30 mouse cellular contexts compared by ENCODE assay signal in the genomic region with DNA sequence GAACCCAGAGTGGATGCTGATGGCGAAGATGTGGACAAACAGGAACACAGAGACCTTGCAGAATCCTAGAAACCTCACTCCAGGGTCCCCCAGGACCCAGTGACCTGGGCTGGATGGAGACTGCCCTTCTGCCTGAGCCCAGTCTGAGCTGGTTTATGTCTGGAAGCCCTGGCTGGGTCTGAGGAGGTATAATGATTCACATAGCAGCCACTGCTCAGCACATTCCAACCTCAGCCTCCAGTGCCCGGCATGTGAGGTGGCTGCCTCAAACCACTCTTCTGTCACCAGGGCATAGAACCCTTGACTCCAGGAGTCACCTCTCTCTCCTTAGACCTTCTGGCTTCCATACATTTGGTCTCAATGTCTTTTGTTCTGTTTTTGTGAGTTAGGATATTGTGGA. TPM values are rescaled to one million over a fixed set of nuclear protein-coding genes. Genes with fewer than 3 reads are reported as not detected.
DNase-seq lines count a peak whose midpoint lies in the region; ATAC-seq and TF ChIP-seq lines count a peak whose summit lies in the region.
"Had no signal": no experiment of that assay in that cellular context is flagged by ENCODE, and none has a peak within 500 bp of the region (broad histone marks: within the 10 kb centered on the region; RNA-seq: fewer than 3 reads in every experiment).

No protein-coding gene starts in this region.

- TF ChIP-seq EP300 in heart, postnatal 0 days (IDR thresholded peaks at IDR 0.05; ENCODE audit: low read depth): no peak

- TF ChIP-seq POLR2A in kidney, adult 2 months (IDR thresholded peaks at IDR 0.05; ENCODE audit: low read depth, low read length): peak; percentile 9

- peaks cover 23% of the 10 kb centered on the region for H3K4me1 ChIP-seq in heart, postnatal 0 days (ENCODE audit: control insufficient read depth, insufficient read depth)
- peaks cover 59% of the 10 kb centered on the region for H3K4me1 ChIP-seq in heart, embryonic 11.5 days (ENCODE audit: control insufficient read depth, insufficient read depth, low read length)
- H3K4me1 ChIP-seq in kidney, adult 2 months (ENCODE audit: control insufficient read depth, insufficient read depth, low read length): peaks cover 26% of the 10 kb centered on the region; the same call in 1 of the 2 replicates
- H3K4me1 ChIP-seq in kidney, postnatal 0 days (replicated peaks; ENCODE audit: insufficient read depth, low read length): peaks cover 44% of the 10 kb centered on the region
- peaks cover 96% of the 10 kb centered on the region for H3K4me1 ChIP-seq in limb, embryonic 10.5 days

- H3K9ac ChIP-seq in heart, postnatal 0 days (replicated peaks; ENCODE audit: low read depth, low read length): no peak overlapping the region
- no peak overlapping the region for H3K9ac ChIP-seq in heart, embryonic 11.5 days (ENCODE audit: low read depth, low read length)
- H3K9ac ChIP-seq in kidney, postnatal 0 days (ENCODE audit: low read depth, low read length): peak overlapping the region; percentile 27; the same call in 1 of the 2 replicates
- H3K9ac ChIP-seq: embryonic facial prominence, embryonic 15.5 days; forebrain, embryonic 15.5 days; heart, embryonic 13.5 days; hindbrain, embryonic 12.5 days; liver, embryonic 14.5 days; lung, embryonic 15.5 days; stomach, embryonic 15.5 days had no signal

- no peaks in the 10 kb centered on the region for H3K9me3 ChIP-seq in heart, postnatal 0 days (replicated peaks; ENCODE audit: control insufficient read depth, low read length)
- no peaks in the 10 kb centered on the region for H3K9me3 ChIP-seq in heart, embryonic 11.5 days (replicated peaks; ENCODE audit: control insufficient read depth, low read length)
- no peaks in the 10 kb centered on the region for H3K9me3 ChIP-seq in kidney, postnatal 0 days (replicated peaks; ENCODE audit: low read length)
- no peaks in the 10 kb centered on the region for H3K9me3 ChIP-seq in limb, embryonic 10.5 days (replicated peaks)
- H3K9me3 ChIP-seq: embryonic facial prominence, embryonic 15.5 days; forebrain, embryonic 15.5 days; heart, embryonic 13.5 days; hindbrain, embryonic 12.5 days; lung, embryonic 15.5 days; stomach, embryonic 15.5 days had no signal

- H3K27ac ChIP-seq in heart, postnatal 0 days (ENCODE audit: low read depth): no peak overlapping the region
- no peak overlapping the region for H3K27ac ChIP-seq in heart, embryonic 11.5 days (ENCODE audit: low read depth, low read length)
- H3K27ac ChIP-seq in kidney, adult 2 months (ENCODE audit: insufficient read depth, low read depth, low read length): peak overlapping the region; percentile 93
- H3K27ac ChIP-seq in kidney, postnatal 0 days: peak overlapping the region; percentile 90
- H3K27ac ChIP-seq in limb, embryonic 10.5 days: peak overlapping the region; percentile 32; the same call in 1 of the 2 replicates
- H3K27ac ChIP-seq: embryonic facial prominence, embryonic 15.5 days; forebrain, embryonic 15.5 days; heart, embryonic 13.5 days; hindbrain, embryonic 12.5 days; liver, embryonic 14.5 days; lung, embryonic 15.5 days; macrophage; stomach, embryonic 15.5 days had no signal

- TF ChIP-seq CTCF in heart, postnatal 0 days (IDR thresholded peaks at IDR 0.05; ENCODE audit: low read depth): no peak
- TF ChIP-seq CTCF in kidney, adult 2 months (conservative IDR thresholded peaks at IDR 0.05; ENCODE audit: insufficient read depth, insufficient read length, low read depth, low read length): no peak
- TF ChIP-seq CTCF in kidney, postnatal 0 days (IDR thresholded peaks at IDR 0.05; ENCODE audit: low read depth): no peak

- no peak overlapping the region for H3K4me2 ChIP-seq in heart, postnatal 0 days (ENCODE audit: low read depth, low read length)
- no peak overlapping the region for H3K4me2 ChIP-seq in heart, embryonic 11.5 days
- H3K4me2 ChIP-seq in kidney, postnatal 0 days (ENCODE audit: low read length): no peak overlapping the region
- H3K4me2 ChIP-seq: embryonic facial prominence, embryonic 15.5 days; forebrain, embryonic 15.5 days; heart, embryonic 13.5 days; hindbrain, embryonic 12.5 days; lung, embryonic 15.5 days; stomach, embryonic 15.5 days had no signal

- no peak for ATAC-seq in heart, postnatal 0 days (ENCODE audit: insufficient read depth, low read depth)
- no peak for ATAC-seq in heart, embryonic 11.5 days (replicated peaks; ENCODE audit: insufficient number of reproducible peaks, low FRiP score, low TSS enrichment)
- peak; percentile 70 for ATAC-seq in kidney, postnatal 0 days (replicated peaks; ENCODE audit: low FRiP score, low read depth)
- no peak for ATAC-seq in CD4-positive, CD25-positive, alpha-beta regulatory T cell, adult 4 months
- ATAC-seq: forebrain, embryonic 15.5 days; intestine, postnatal 0 days had no signal

- 76% methylated on average over 2 of the region's 2 CpGs for WGBS in heart, postnatal 0 days
- WGBS in heart, embryonic 11.5 days (ENCODE audit: insufficient replicate concordance): 57% methylated on average over 2 of the region's 2 CpGs
- WGBS in kidney, adult 2 months: 39% methylated on average over 2 of the region's 2 CpGs
- WGBS in kidney, postnatal 0 days: 58% methylated on average over 2 of the region's 2 CpGs
- 77% methylated on average over 2 of the region's 2 CpGs for WGBS in limb, embryonic 10.5 days

- peaks cover 15% of the 10 kb centered on the region; the same call in 1 of the 2 replicates for H3K27me3 ChIP-seq in heart, postnatal 0 days (ENCODE audit: control insufficient read depth, insufficient read depth, low read length)
- peaks cover 5% of the 10 kb centered on the region; the same call in 1 of the 2 replicates for H3K27me3 ChIP-seq in heart, embryonic 11.5 days (ENCODE audit: control insufficient read depth, insufficient read depth, low read length)
- H3K27me3 ChIP-seq in kidney, adult 2 months (replicated peaks; ENCODE audit: control insufficient read depth, insufficient read depth, low read length): no peaks in the 10 kb centered on the region
- no peaks in the 10 kb centered on the region for H3K27me3 ChIP-seq in kidney, postnatal 0 days (ENCODE audit: insufficient read depth, low read length)
- peaks cover 71% of the 10 kb centered on the region for H3K27me3 ChIP-seq in limb, embryonic 10.5 days (ENCODE audit: low read depth, poor library complexity, severe bottlenecking)

- no peaks in the 10 kb centered on the region for H3K36me3 ChIP-seq in heart, postnatal 0 days (replicated peaks; ENCODE audit: control insufficient read depth, insufficient read depth, low read length)
- no peaks in the 10 kb centered on the region for H3K36me3 ChIP-seq in heart, embryonic 11.5 days (ENCODE audit: control insufficient read depth, insufficient read depth, low read length)
- no peaks in the 10 kb centered on the region for H3K36me3 ChIP-seq in kidney, adult 2 months (ENCODE audit: control insufficient read depth, insufficient read depth, low read length)
- H3K36me3 ChIP-seq in kidney, postnatal 0 days (ENCODE audit: insufficient read depth, low read length): no peaks in the 10 kb centered on the region
- H3K36me3 ChIP-seq in limb, embryonic 10.5 days: no peaks in the 10 kb centered on the region
- H3K36me3 ChIP-seq: embryonic facial prominence, embryonic 15.5 days; forebrain, embryonic 15.5 days; heart, embryonic 13.5 days; hindbrain, embryonic 12.5 days; lung, embryonic 15.5 days; stomach, embryonic 15.5 days had no signal

- H3K4me3 ChIP-seq in heart, postnatal 0 days (ENCODE audit: low read depth, low read length): no peak overlapping the region
- H3K4me3 ChIP-seq in heart, embryonic 11.5 days (ENCODE audit: low read depth, low read length): no peak overlapping the region
- H3K4me3 ChIP-seq in kidney, adult 2 months (ENCODE audit: insufficient read depth, low read depth, low read length): no peak overlapping the region
- no peak overlapping the region for H3K4me3 ChIP-seq in kidney, postnatal 0 days (replicated peaks; ENCODE audit: low read depth, low read length)
- no peak overlapping the region for H3K4me3 ChIP-seq in limb, embryonic 10.5 days
- H3K4me3 ChIP-seq: embryonic facial prominence, embryonic 15.5 days; forebrain, embryonic 15.5 days; heart, embryonic 13.5 days; hindbrain, embryonic 12.5 days; lung, embryonic 15.5 days; stomach, embryonic 15.5 days had no signal

- DNase-seq in heart, postnatal 0 days (ENCODE audit: low spot score): peak; percentile 4
- DNase-seq in kidney, adult 2 months: peak; percentile 91
- DNase-seq in kidney, postnatal 0 days (ENCODE audit: low spot score): no peak
- DNase-seq in limb, embryonic 10.5 days (ENCODE audit: low spot score): no peak
- no peak for DNase-seq in urinary bladder, adult 18-20 months (ENCODE audit: low spot score in 2 of 2)
- no peak for DNase-seq in cerebellum, postnatal 25 days
- DNase-seq: cerebellum, adult 18-20 months; cerebellum, postnatal 14 days; gastrocnemius, postnatal 10 days; right cerebral cortex, adult 18-20 months; thymus, postnatal 25 days had no signal

RNA-seq across cellular contexts. Expression of a gene that starts 1.5 kb away (rescaled TPM):
- 34.2 and 41.8 TPM in 2 replicates for total RNA-seq in heart, postnatal 0 days (2014; rRNA removed; ENCODE audit: low replicate concordance)
- polyA plus RNA-seq in heart, postnatal 0 days (2015; fragmentation: Nextera tagmentation; extraction: Ambion mirVana): 11.4 and 12.0 TPM in 2 replicates
- polyA plus RNA-seq in heart, embryonic 11.5 days (2014; fragmentation: Nextera tagmentation; extraction: Ambion mirVana): 24.3 and 27.8 TPM in 2 replicates
- polyA plus RNA-seq in kidney, adult 2 months (2012; rRNA removed): 740 and 847 TPM in 2 replicates
- 179 and 192 TPM in 2 replicates for polyA plus RNA-seq in kidney, postnatal 0 days (2015; fragmentation: Nextera tagmentation; extraction: Ambion mirVana)
- polyA plus RNA-seq in limb, embryonic 10.5 days (2016; fragmentation: Nextera tagmentation; extraction: Ambion mirVana): 36.3 and 49.2 TPM in 2 replicates
- polyA plus RNA-seq in CD4-positive, CD25-positive, alpha-beta regulatory T cell, adult 4 months (2017; shearing (Covaris generic)): not detected

RNA-seq across cellular contexts. Expression of a gene that starts 6.8 kb away (rescaled TPM):
- 7,206 and 8,752 TPM in 2 replicates for total RNA-seq in heart, postnatal 0 days (2014; rRNA removed; ENCODE audit: low replicate concordance)
- polyA plus RNA-seq in heart, postnatal 0 days (2015; fragmentation: Nextera tagmentation; extraction: Ambion mirVana): 7,883 and 7,975 TPM in 2 replicates
- 3,236 and 3,494 TPM in 2 replicates for polyA plus RNA-seq in heart, embryonic 11.5 days (2014; fragmentation: Nextera tagmentation; extraction: Ambion mirVana)
- 1.6 and 11.5 TPM in 2 replicates for polyA plus RNA-seq in kidney, adult 2 months (2012; rRNA removed)
- 1.1 and 1.5 TPM in 2 replicates for polyA plus RNA-seq in kidney, postnatal 0 days (2015; fragmentation: Nextera tagmentation; extraction: Ambion mirVana)
- 1.7 and 3.5 TPM in 2 replicates for polyA plus RNA-seq in limb, embryonic 10.5 days (2016; fragmentation: Nextera tagmentation; extraction: Ambion mirVana)
- not detected for polyA plus RNA-seq in CD4-positive, CD25-positive, alpha-beta regulatory T cell, adult 4 months (2017; shearing (Covaris generic))
- total RNA-seq: granulocyte monocyte progenitor cell, adult 5-6 weeks; midbrain, postnatal 0 days had no signal
- polyA plus RNA-seq: intestine, postnatal 0 days; macrophage; midbrain, postnatal 0 days had no signal

RNA-seq across cellular contexts. Expression of a gene that starts 49.5 kb away (rescaled TPM):
- total RNA-seq in heart, postnatal 0 days (2014; rRNA removed; ENCODE audit: low replicate concordance): not detected in 2 replicates
- polyA plus RNA-seq in heart, postnatal 0 days (2015; fragmentation: Nextera tagmentation; extraction: Ambion mirVana): not detected in 2 replicates
- not detected in 2 replicates for polyA plus RNA-seq in heart, embryonic 11.5 days (2014; fragmentation: Nextera tagmentation; extraction: Ambion mirVana)
- not detected in 2 replicates for polyA plus RNA-seq in kidney, adult 2 months (2012; rRNA removed)
- polyA plus RNA-seq in kidney, postnatal 0 days (2015; fragmentation: Nextera tagmentation; extraction: Ambion mirVana): not detected in 2 replicates
- not detected in 2 replicates for polyA plus RNA-seq in limb, embryonic 10.5 days (2016; fragmentation: Nextera tagmentation; extraction: Ambion mirVana)
- polyA plus RNA-seq in CD4-positive, CD25-positive, alpha-beta regulatory T cell, adult 4 months (2017; shearing (Covaris generic)): not detected
- total RNA-seq: adrenal gland, adult 18-20 months; gastrocnemius, postnatal 10 days; granulocyte monocyte progenitor cell, adult 5-6 weeks; heart, postnatal 25 days; layer of hippocampus, postnatal 10 days; left cerebral cortex, adult 8-10 months; midbrain, postnatal 0 days had no signal
- polyA plus RNA-seq: embryonic facial prominence, embryonic 15.5 days; forebrain, embryonic 15.5 days; heart, embryonic 13.5 days; hindbrain, embryonic 12.5 days; intestine, postnatal 0 days; limb, embryonic 14.5 days; lung, embryonic 15.5 days; macrophage; midbrain, postnatal 0 days; neural tube, embryonic 14.5 days; stomach, embryonic 15.5 days had no signal

Comparison
In these comparisons a context has a peak if more than half of its experiments do, and no peak if none do; other contexts are left out.
1. DNase-seq: peak in heart, postnatal 0 days (single experiment) and kidney, adult 2 months (single experiment); none in kidney, postnatal 0 days (single experiment), limb, embryonic 10.5 days (single experiment), urinary bladder, adult 18-20 months (0 of 2) and cerebellum, postnatal 25 days (0 of 2).
2. H3K27ac ChIP-seq: peak in kidney, adult 2 months (single experiment), kidney, postnatal 0 days (single experiment) and limb, embryonic 10.5 days (single experiment); none in heart, postnatal 0 days (single experiment) and heart, embryonic 11.5 days (single experiment).
3. RNA of a gene that starts 1.5 kb away (polyA plus RNA-seq): 740 to 847 TPM in kidney, adult 2 months, 179 to 192 TPM in kidney, postnatal 0 days, 36.3 to 49.2 TPM in limb, embryonic 10.5 days, 24.3 to 27.8 TPM in heart, embryonic 11.5 days and 11.4 to 12.0 TPM in heart, postnatal 0 days; not detected in CD4-positive, CD25-positive, alpha-beta regulatory T cell, adult 4 months; every median in the first group is over 10 times any median in the second.
4. RNA of a gene that starts 6.8 kb away (polyA plus RNA-seq): 7,883 to 7,975 TPM in heart, postnatal 0 days and 3,236 to 3,494 TPM in heart, embryonic 11.5 days; 1.6 to 11.5 TPM in kidney, adult 2 months, 1.7 to 3.5 TPM in limb, embryonic 10.5 days, 1.1 to 1.5 TPM in kidney, postnatal 0 days and not detected in CD4-positive, CD25-positive, alpha-beta regulatory T cell, adult 4 months; every median in the first group is over 100 times any median in the second.